Mouse (Mus musculus) heart, postnatal 0 days (tissue): ENCODE data around the gene Zfp990. TPM values are rescaled to one million over a fixed set of nuclear protein-coding genes. Genes with fewer than 3 reads are reported as not detected.
A peak's percentile ranks its signal among the peaks of the same experiment; 100 is the strongest.
"Not testable (repeated sequence)": the region's sequence is repeated elsewhere in the genome, so short reads cannot be mapped to it uniquely, and the experiment has no call there.

Experiments
- ATAC-seq: fragments of 200-750 bp; cut with Nextera tagmentation; 2 replicates; pipeline ENCODE4 v1.8.0; 2017; ENCODE audit warnings: low read depth, moderate number of reproducible peaks, moderate library complexity; ENCODE audit not compliant: insufficient read depth
- DNase-seq: peaks from one replicate; pipeline ENCODE4 v3.0.0-alpha.2; 2016; ENCODE audit warnings: low spot score
- H3K27ac ChIP-seq: fragments of 300-500 bp; sonication (generic); 2 replicates; pipeline ENCODE4 v1.5.1; 2014; ENCODE audit warnings: low read depth, mild to moderate bottlenecking
- H3K27me3 ChIP-seq: fragments of 300-500 bp; sonication (generic); 2 replicates; pipeline ENCODE4 v1.6.1; 2014; ENCODE audit warnings: low read length, mixed read lengths; ENCODE audit not compliant: control insufficient read depth, insufficient read depth
- H3K36me3 ChIP-seq: fragments of 300-500 bp; sonication (generic); replicated peaks from 2 replicates; pipeline ENCODE4 v1.6.1; 2014; ENCODE audit warnings: low read length, mixed read lengths; ENCODE audit not compliant: control insufficient read depth, insufficient read depth
- H3K4me1 ChIP-seq: fragments of 300-500 bp; sonication (generic); 2 replicates; pipeline ENCODE4 v1.6.1; 2014; ENCODE audit warnings: antibody characterized with exemption; ENCODE audit not compliant: control insufficient read depth, insufficient read depth
- H3K4me2 ChIP-seq: fragments of 300-500 bp; sonication (generic); 2 replicates; pipeline ENCODE4 v1.6.1; 2014; ENCODE audit warnings: low read depth, mild to moderate bottlenecking, low read length, moderate library complexity
- H3K4me3 ChIP-seq: fragments of 300-500 bp; sonication (generic); 2 replicates; pipeline ENCODE4 v1.5.1; 2014; ENCODE audit warnings: low read depth, low read length
- H3K9ac ChIP-seq: fragments of 300-500 bp; sonication (generic); replicated peaks from 2 replicates; pipeline ENCODE4 v1.6.1; 2014; ENCODE audit warnings: low read depth, low read length, mixed read lengths
- H3K9me3 ChIP-seq: fragments of 300-500 bp; sonication (generic); replicated peaks from 2 replicates; pipeline ENCODE4 v1.6.1; 2016; ENCODE audit warnings: low read length; ENCODE audit not compliant: control insufficient read depth
- CTCF ChIP-seq: IDR thresholded peaks from 2 replicates; pipeline ENCODE4 v1.5.1; 2016; ENCODE audit warnings: antibody characterized with exemption, control low read depth, low read depth
- EP300 ChIP-seq: IDR thresholded peaks from 2 replicates; pipeline ENCODE4 v1.6.1; 2016; ENCODE audit warnings: antibody characterized with exemption, low read depth
- WGBS: fragments of 180-500 bp; shearing (Covaris S2); extraction: QIAGEN DNeasy Blood & Tissue Kit; methylation state at CpG from one replicate; pipeline ENCODE4 v1.1.7; 2014; 5-methylcytosine and 5-hydroxymethylcytosine counted together
- polyA plus RNA-seq: library from polyadenylated mRNA; unstranded; fragments of >200 nt; fragmentation: Nextera tagmentation; extraction: Ambion mirVana; gene quantifications from 2 replicates; pipeline ENCODE4 v1.2.1, GENCODE M21; 2015
- total RNA-seq: library from RNA; depleted of rRNA; stranded (reverse); fragments of >200 nt; gene quantifications from 2 replicates; pipeline ENCODE4 v1.2.3, GENCODE M21; 2014; ENCODE audit warnings: low replicate concordance

Zfp990 gene
- total and polyA plus RNA-seq, 2 experiments from 2014 or later = not detected

DNA sequence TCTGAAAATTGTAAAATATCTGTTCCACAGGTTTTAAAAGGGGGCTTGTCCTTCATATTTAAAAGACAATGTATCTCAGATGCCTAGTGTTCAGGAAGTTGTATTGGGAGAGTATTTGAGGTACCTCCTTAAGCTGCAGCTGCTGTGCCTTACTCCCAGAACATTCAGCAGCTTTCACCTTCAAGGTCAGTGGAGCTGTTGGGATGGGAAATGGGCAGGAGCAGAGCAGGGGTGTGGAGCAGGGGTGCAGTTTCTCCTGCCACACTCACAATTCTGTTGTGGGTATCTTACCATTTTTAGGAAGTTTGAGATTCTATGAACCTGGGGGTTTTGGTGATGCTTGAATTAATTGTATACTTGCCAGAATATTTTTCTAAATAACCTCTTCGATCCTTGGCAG is 46.1 kb downstream of the Zfp990 start:
- TF ChIP-seq EP300 (no peak), CTCF (no peak)
- H3K4me3 ChIP-seq = no peak overlapping the region
- H3K27ac ChIP-seq = no peak overlapping the region
- H3K4me1 ChIP-seq = no peaks in the 10 kb centered on the region
- 47% methylated on average over 1 of the region's 1 CpGs for WGBS
- H3K27me3 ChIP-seq = no peaks in the 10 kb centered on the region
- no peak for ATAC-seq
- no peak overlapping the region for H3K4me2 ChIP-seq
- H3K9me3 ChIP-seq = peaks cover 15% of the 10 kb centered on the region; the same call in 1 of the 2 replicates
- no peak overlapping the region for H3K9ac ChIP-seq
- DNase-seq = no peak
- H3K36me3 ChIP-seq = no peaks in the 10 kb centered on the region

GRCm38 (mm10) chr4:145559505-145560099 is 49.0 kb downstream of the Zfp990 start:
- Histone ChIP-seq H3K4me2 (no peak overlapping the region), H3K9me3 (peaks cover 26% of the 10 kb centered on the region; the same call in 1 of the 2 replicates), H3K27me3 (no peaks in the 10 kb centered on the region), H3K9ac (no peak overlapping the region), H3K36me3 (no peaks in the 10 kb centered on the region), H3K27ac (no peak overlapping the region), H3K4me3 (no peak overlapping the region), H3K4me1 (no peaks in the 10 kb centered on the region)
- no peak for DNase-seq
- ATAC-seq = no peak
- TF ChIP-seq CTCF = no peak
- TF ChIP-seq EP300 = no peak
- WGBS = 32% methylated on average over 3 of the region's 3 CpGs

GRCm38 (mm10) chr4:145564111-145564821 is 53.7 kb downstream of the Zfp990 start:
- H3K4me3 ChIP-seq = no peak overlapping the region
- TF ChIP-seq CTCF = no peak
- TF ChIP-seq EP300 = no peak
- H3K9me3 ChIP-seq = peaks cover 27% of the 10 kb centered on the region; the same call in 1 of the 2 replicates
- no peaks in the 10 kb centered on the region for H3K27me3 ChIP-seq
- H3K27ac ChIP-seq = no peak overlapping the region
- DNase-seq = no peak
- H3K9ac ChIP-seq = no peak overlapping the region
- no peaks in the 10 kb centered on the region for H3K36me3 ChIP-seq
- ATAC-seq = no peak
- H3K4me2 ChIP-seq = no peak overlapping the region
- WGBS = 56% methylated on average over 3 of the region's 3 CpGs
- H3K4me1 ChIP-seq = no peaks in the 10 kb centered on the region

- peaks cover 22% of the 10 kb centered on the region; the same call in 1 of the 2 replicates for H3K9me3 ChIP-seq
- DNase-seq, H3K27ac ChIP-seq, H3K4me1 ChIP-seq, H3K4me3 ChIP-seq, ATAC-seq, H3K36me3 ChIP-seq, H3K9ac ChIP-seq, H3K4me2 ChIP-seq, H3K27me3 ChIP-seq: not testable (repeated sequence)
- 65% methylated on average over 6 of the region's 10 CpGs for WGBS
Observed at GRCm38 (mm10) chr4:145570461-145570860, 59.9 kb downstream of the Zfp990 start.

- not testable (repeated sequence) for H3K36me3 ChIP-seq
- WGBS = 81% methylated on average over 8 of the region's 8 CpGs
Observed at GRCm38 (mm10) chr4:145576623-145577022, 66.1 kb downstream of the Zfp990 start.

DNA sequence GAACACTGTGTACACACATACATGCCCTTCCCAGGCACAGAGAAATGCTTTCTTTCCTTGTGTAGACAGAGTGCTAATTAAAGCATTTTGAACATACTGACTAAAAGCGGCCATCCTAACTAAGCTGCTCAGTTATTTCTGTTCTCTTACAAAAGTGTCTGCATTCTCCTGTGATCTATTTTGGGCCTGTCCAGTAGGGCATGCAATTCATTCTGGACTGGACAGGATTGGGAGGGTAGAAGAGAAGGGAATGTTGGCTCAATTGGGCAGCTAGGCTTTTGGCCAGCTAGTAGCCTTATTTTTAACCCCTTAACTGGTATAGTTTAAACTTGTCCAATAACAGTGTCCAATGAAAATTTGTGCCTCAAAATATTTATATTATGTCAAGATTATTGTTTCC is 69.8 kb downstream of the Zfp990 start:
- 48% methylated on average over 1 of the region's 1 CpGs for WGBS
- not testable (repeated sequence) for H3K9ac ChIP-seq, H3K4me2 ChIP-seq, H3K36me3 ChIP-seq, H3K4me1 ChIP-seq, H3K27me3 ChIP-seq, DNase-seq, H3K9me3 ChIP-seq, H3K4me3 ChIP-seq
- H3K27ac ChIP-seq = peak overlapping the region; percentile 40
- peak; percentile 76 for ATAC-seq

More at GRCm38 (mm10) chr4:145576623-145577022, 66.1 kb downstream of the Zfp990 start:
- not testable (repeated sequence) for H3K4me1 ChIP-seq, H3K27me3 ChIP-seq, H3K27ac ChIP-seq, H3K4me3 ChIP-seq, DNase-seq, H3K9ac ChIP-seq, ATAC-seq, H3K4me2 ChIP-seq
- peaks cover 16% of the 10 kb centered on the region; the same call in 1 of the 2 replicates for H3K9me3 ChIP-seq

DNA sequence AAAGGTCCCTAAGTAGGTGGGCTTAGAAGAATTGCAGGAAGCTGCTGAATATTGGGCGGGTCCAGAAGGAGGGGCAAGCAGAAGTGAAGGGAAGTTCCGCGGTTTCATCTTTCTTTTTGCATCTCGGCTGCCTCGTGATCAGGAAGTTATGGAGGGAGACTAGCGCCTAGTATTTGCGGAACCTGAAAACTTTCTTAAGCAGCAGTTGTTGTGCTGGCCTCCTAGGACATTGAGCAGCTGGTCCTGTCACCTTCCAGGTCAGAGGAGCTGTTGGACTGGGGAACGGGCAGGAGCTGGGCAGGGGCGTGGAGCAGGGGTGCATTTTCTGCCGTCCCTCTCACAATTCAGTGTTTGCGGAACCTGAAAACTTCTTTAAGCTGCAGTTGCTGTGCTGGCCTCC is 74.5 kb downstream of the Zfp990 start, which contains the start of gene Gm13212:
Gm13212 (plus strand) TSS at position 89 of the 400 bp plus-strand sequence.
- Histone ChIP-seq H3K27ac (peak within 1 kb of the TSS; percentile 34; the same call in 1 of the 2 replicates), H3K4me3 (peak within 1 kb of the TSS; percentile 39), H3K4me2 (peak within 1 kb of the TSS; percentile 48)
- ATAC-seq, H3K27me3 ChIP-seq, H3K9me3 ChIP-seq, H3K9ac ChIP-seq, H3K36me3 ChIP-seq, H3K4me1 ChIP-seq: not testable (repeated sequence)
- DNase-seq = peak; percentile 18
- 14% methylated on average over 11 of the region's 11 CpGs for WGBS

DNA sequence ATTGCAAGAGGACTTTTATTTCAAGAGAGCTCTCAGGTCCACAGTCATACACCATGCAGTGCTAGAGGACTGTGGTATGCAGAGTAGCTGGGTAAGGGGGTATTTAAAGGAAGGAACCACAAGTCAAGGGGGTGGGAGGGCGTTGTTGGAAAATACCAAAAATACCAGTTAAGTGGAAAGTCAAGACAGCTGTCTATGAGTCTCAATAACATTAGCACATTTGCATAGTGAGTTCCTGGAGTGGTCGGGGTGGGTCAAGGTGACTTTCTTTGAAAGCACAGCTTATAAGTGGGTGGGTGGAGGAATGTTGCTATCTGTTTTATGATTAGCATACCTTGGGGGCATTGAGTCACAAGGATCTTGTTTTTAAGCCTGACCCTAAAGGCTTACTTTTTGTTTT is 75.5 kb downstream of the Zfp990 start:
- H3K9ac ChIP-seq, DNase-seq, H3K36me3 ChIP-seq, H3K4me3 ChIP-seq, H3K27ac ChIP-seq, H3K4me2 ChIP-seq, H3K9me3 ChIP-seq, H3K27me3 ChIP-seq, ATAC-seq, H3K4me1 ChIP-seq: not testable (repeated sequence)
- WGBS = 55% methylated on average over 2 of the region's 2 CpGs
